Mouse (Mus musculus): ENCODE results near the gene Acvr1.

The Acvr1 gene

GRCm38 (mm10) chr2:58557045-58557845 is 9.7 kb downstream of the Acvr1 start:
- no peak for DNase-seq (ENCODE audit: low spot score)

DNA sequence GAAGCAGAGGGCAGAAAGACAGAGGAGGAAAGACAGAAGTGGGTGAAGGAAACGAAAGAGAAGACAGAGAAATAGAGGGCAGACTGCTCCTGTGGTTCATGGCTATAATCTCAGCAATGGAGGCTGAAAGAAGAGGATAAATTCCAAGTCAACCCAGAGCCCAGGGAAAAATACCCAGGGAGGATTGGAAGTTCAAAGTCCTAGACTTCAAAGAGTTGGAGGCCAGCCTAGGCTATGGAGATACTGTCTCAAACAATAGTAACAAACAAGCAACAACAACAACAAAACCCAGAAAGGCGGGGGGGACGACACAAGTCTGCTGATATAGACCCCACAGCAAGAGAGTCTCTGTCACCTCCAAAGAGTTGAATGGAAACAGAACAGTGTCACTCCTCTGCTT is 14.7 kb downstream of the Acvr1 start:
- DNase-seq (ENCODE audit: low spot score) = peak; percentile 35

GRCm38 (mm10) chr2:58551866-58552265 is 15.1 kb downstream of the Acvr1 start:
- DNase-seq (ENCODE audit: low spot score) = peak; percentile 38

DNA sequence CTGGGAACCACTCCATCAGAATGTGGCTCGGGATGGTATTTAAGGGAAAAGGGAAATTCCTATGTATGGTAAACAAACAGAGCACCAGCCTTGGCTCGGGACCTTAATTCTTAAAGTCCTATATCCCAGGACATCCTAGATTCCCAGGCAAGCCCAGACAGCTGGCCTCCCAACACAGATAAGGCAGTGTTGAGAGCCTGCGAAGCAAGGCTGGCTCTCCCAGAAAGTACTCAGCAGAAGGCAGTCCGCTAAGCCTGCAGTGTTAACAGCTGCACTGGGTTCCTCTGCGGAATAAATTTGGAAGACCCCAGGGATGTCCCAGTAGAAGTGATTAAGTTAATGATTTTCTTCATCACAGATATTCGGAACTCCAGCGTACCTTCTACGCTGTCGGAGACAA is 16.5 kb downstream of the Acvr1 start:
- DNase-seq (ENCODE audit: low spot score) = no peak

GRCm38 (mm10) chr2:58549960-58550359 is 17.0 kb downstream of the Acvr1 start:
- no peak for DNase-seq (ENCODE audit: low spot score)

DNA sequence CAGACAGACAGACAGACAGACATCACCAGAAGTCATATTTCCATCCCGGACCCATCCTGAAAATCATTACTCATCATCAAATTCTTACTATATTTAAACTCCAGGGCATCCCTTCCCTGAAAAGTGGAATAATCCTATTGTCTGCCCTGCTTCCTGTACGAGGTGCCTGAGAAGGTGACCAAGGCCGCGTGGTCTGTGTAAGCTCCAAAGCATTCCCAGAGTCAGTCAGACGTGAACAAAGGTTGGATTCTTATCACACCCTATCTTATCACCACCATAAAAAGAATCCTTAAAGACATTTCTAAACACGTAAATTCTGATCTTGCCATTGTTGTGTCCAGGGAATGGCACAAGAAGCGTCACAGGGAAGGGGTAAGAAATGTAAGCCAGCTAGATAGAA is 18.0 kb downstream of the Acvr1 start:
- DNase-seq (ENCODE audit: low spot score) = peak; percentile 49

DNA sequence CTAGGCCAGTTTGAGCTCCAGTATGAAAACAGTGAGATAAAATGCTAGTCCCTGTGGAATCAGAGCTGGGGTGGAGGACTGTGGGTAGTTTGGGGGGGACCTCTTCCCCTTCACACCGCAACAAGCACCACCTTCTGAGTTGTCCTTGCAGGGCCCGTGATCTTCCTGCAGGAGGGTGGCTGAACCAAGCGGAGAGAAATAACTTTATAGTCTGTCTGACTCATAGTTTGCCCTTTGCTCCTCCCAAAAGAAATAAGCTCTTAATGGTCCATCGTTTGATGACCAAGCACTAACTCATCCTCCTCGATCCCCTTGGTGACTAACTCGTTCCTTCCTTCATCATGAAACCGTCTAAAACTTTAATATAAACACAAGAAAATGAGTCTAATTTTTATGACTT is 20.7 kb downstream of the Acvr1 start:
- no peak for DNase-seq (ENCODE audit: low spot score)

DNA sequence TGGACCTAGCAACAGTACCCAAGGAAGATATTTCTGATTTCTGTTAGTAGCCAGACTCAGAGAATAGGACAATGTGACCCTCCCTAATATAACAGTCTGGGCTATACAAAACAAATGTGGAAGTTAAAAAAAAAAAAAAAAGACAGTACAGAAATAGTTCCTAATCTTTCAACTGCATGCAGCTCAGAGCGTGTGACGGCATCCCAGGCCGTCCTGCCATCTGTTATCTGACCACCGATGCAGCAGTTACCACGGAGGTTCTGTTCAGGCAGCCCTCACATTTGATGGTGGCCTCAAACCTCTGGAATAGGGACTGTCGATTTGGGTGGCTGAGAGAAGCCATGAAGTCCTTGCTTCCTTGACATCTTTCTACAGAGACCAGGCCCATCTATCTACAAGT is 22.6 kb downstream of the Acvr1 start:
- no peak for DNase-seq (ENCODE audit: low spot score)

GRCm38 (mm10) chr2:58543252-58543651 is 23.7 kb downstream of the Acvr1 start:
- DNase-seq (ENCODE audit: low spot score) = no peak

DNA sequence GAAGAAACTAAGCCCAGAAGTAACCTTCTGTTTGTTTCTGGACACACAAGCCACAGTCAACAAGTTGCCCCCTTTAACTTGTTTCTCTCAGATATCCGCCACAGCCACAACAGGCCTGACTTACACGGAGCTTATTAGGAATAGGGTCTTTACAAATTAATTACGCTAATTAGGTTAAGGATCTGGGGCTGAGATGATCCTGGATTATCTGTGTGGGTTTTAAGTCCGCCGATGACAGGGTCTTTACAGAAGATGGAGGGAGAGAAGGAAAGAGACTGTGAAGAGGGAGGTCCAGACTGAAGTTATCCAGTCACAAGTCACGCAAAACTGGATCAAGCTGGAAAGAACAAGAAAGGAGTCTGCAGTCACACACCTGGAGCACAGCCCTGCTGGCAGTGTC is 28.8 kb downstream of the Acvr1 start:
- no peak for DNase-seq (ENCODE audit: low spot score)

GRCm38 (mm10) chr2:58536796-58537195 is 30.2 kb downstream of the Acvr1 start:
- no peak for DNase-seq (ENCODE audit: low spot score)

- DNase-seq (ENCODE audit: low spot score) = peak; percentile 70
Measured at GRCm38 (mm10) chr2:58535233-58535632, 31.7 kb downstream of the Acvr1 start.

DNA sequence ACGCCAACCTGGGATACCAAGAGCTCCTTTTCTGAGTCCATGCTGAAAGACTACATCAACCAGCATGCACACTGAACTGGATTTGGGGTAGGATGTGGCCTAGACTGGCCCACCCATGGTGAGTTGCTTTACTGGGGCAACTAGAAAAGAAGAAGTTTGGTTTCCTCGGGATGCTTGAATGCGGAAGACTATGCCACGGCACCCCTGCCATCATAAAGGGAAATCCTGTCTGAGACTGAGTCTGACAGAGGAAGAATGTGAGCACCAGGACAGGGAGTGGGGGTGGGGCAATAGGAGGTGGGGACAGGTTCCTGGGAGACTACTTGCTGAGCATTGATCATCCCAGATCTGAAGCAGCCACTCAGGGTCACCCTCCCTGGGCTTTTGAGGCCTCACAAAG is 32.6 kb downstream of the Acvr1 start:
- DNase-seq (ENCODE audit: low spot score) = no peak

DNA sequence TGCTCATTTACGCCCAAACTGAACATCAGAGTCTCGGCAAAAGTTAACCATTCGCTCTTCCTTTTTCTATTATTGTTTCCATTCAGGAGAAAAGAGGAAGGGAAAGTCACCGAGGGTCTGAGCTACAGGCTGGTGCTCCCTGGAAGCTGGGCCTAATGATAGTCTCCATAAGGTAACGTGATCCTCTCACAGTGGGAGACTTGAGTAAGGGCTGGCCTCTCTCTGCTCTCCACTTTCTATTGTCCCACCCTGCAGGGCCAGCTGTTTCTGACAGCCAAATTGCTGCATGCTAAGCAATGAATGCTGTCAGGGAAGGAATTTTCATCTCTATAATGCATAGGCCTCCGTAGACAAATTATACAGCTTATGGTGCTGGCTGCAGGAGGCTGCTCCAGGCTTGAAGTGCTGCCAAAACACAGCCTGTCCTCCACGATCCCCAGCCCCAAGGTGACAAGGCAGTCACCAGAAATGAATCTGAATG is 33.4 kb downstream of the Acvr1 start:
- DNase-seq (ENCODE audit: low spot score) = no peak

GRCm38 (mm10) chr2:58532260-58532850 is 34.6 kb downstream of the Acvr1 start:
- peak; percentile 72 for DNase-seq (ENCODE audit: low spot score)

DNA sequence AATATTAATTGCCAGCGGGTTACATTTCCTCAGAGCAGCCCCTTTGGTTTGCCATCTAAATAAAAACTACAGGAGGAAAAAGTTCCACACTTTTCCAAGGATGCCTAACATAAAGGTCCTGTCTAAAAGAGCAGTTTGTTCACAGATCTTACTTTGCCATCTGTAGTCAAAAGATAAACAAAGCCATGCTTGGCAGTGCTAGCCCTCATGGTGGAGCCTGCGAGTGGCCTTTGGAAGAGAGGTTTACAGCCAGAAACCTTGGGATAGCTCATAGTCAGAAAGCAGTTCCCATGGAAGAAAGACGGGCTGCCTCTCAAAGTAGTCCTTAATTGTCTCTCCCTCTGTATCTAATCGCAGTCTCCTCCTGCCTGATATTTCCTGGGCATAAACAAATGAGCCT is 36.4 kb downstream of the Acvr1 start:
- no peak for DNase-seq (ENCODE audit: low spot score)

- DNase-seq (ENCODE audit: low spot score) = no peak
Measured at GRCm38 (mm10) chr2:58529860-58530440, 37.0 kb downstream of the Acvr1 start.

- no peak for DNase-seq (ENCODE audit: low spot score)
Measured at GRCm38 (mm10) chr2:58529384-58529783, 37.6 kb downstream of the Acvr1 start.

GRCm38 (mm10) chr2:58527786-58528185 is 39.2 kb downstream of the Acvr1 start:
- DNase-seq (ENCODE audit: low spot score) = no peak

- no peak for DNase-seq (ENCODE audit: low spot score)
Measured at GRCm38 (mm10) chr2:58524356-58524755, 42.6 kb downstream of the Acvr1 start.

DNA sequence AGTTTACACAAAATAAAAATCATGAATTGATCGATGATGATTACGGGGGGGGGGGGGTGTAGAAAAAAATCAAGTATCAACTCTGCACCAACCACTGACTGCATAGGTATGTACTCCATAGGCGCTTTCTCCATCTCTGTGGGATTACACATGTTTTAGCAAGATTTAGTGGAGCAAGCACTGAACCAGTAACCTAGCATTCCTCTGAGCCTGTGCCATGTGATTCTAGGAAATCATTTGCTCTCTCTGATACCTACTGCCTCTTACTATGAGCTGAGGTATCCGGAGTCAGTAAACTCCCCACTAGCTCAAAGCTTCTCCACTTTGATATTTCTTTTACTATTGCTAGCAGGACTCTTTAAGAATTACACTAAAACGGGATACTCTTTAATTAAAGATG is 43.1 kb downstream of the Acvr1 start:
- DNase-seq (ENCODE audit: low spot score) = no peak

DNA sequence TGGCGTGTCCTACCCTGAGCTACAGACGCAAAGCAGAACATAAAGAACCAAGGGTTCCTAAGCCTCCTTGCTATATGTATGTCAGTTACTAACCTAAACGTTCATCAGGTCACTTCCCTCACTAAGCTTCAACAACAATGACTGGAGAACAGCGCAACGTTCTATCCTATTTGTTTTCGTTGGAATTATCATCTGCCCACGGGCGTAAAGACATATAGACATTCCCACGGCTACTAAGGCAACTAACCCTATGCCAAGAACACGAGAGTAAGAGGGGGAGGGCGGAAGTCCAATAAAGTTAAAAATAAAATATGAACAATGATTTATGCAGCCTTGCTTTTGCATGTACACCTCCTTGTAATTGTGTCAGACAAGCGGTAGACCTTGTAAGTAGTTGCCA is 43.9 kb downstream of the Acvr1 start:
- no peak for DNase-seq (ENCODE audit: low spot score)

DNA sequence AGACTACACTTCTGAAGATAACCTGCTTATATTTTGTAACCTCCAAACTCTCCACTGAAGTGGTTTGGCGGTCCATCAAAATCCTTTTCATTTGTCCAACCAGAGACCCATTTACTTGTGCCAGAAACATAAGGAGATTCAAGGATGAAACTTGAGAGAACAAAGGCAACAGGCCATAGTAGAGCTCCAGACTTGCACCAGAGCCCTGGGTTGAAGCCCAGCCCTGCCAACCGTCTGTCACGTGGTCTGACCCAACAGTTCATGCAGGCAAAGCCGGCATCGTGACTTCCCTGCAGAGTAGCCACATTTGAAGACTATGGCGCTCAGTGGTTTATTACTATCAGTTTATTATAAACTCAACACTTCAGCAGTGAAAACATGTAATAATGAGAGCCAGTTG is 45.3 kb downstream of the Acvr1 start:
- no peak for DNase-seq (ENCODE audit: low spot score)

Measured in yolk sac, embryonic 10.5 days (tissue).